Mouse (Mus musculus): ENCODE data around the gene Atp2a3. TPM values are rescaled to one million over a fixed set of nuclear protein-coding genes. Genes with fewer than 3 reads are reported as not detected.

Atp2a3 gene
- total and polyA plus RNA-seq, 2 experiments from 2014 or later = 3.1 to 3.8 TPM

DNA sequence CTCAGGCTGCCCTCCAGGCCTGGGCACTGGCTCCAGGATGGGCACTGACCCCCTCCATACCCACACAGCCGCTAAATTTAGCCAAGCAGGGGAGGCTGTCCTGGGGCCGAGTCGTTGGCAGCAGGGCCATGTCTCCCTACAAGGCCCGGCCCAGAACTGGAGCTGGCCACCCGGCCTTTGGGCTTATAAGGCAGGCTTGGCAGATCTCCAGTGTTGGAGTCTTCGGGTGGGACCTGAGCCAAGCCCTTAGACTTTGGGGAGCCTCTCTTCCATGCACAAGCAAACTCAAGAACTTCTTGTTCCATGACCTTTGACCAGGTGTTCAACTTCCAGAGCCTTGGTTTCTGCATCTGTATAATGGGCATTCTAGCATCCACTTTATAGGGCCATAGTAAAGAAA lies 35.4 kb downstream of the Atp2a3 start:
- no peaks in the 10 kb centered on the region for H3K9me3 ChIP-seq (replicated peaks; ENCODE audit: control insufficient read depth, low read length)
- H3K4me3 ChIP-seq (ENCODE audit: low read depth, low read length) = no peak overlapping the region
- peaks cover 28% of the 10 kb centered on the region for H3K4me1 ChIP-seq (ENCODE audit: control insufficient read depth, insufficient read depth)
- H3K36me3 ChIP-seq (replicated peaks; ENCODE audit: control insufficient read depth, insufficient read depth, low read length) = no peaks in the 10 kb centered on the region
- H3K27ac ChIP-seq (ENCODE audit: low read depth) = no peak overlapping the region
- TF ChIP-seq EP300 (IDR thresholded peaks at IDR 0.05; ENCODE audit: low read depth) = no peak
- no peak for TF ChIP-seq CTCF (IDR thresholded peaks at IDR 0.05; ENCODE audit: low read depth)
- H3K4me2 ChIP-seq (ENCODE audit: low read depth, low read length) = no peak overlapping the region
- H3K27me3 ChIP-seq (ENCODE audit: control insufficient read depth, insufficient read depth, low read length) = no peaks in the 10 kb centered on the region
- H3K9ac ChIP-seq (replicated peaks; ENCODE audit: low read depth, low read length) = no peak overlapping the region
- no peak for ATAC-seq (ENCODE audit: insufficient read depth, low read depth)
- 41% methylated on average over 6 of the region's 6 CpGs for WGBS
- DNase-seq (ENCODE audit: low spot score) = no peak

DNA sequence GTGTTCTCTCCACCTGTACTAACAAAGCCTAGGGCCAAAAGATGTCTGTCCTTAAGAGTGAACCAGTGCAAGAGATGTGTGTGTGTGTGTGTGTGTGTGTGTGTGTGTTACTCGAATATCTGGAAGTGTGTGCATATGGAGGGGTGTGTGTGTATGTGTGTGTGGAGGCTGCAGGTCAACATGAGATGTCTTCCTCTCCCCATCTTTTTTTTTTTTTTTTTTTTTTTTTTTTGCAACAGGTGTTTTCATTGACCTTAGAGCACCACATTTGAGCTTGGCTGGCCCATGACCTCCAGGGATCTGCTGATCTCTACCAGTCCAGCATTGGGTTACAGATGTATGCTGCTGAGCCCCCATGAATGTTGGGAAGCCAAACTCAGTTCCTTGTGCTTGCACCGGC lies 35.8 kb downstream of the Atp2a3 start:
- no peaks in the 10 kb centered on the region for H3K9me3 ChIP-seq (replicated peaks; ENCODE audit: control insufficient read depth, low read length)
- WGBS = 84% methylated on average over 2 of the region's 2 CpGs
- no peak for TF ChIP-seq CTCF (IDR thresholded peaks at IDR 0.05; ENCODE audit: low read depth)
- TF ChIP-seq EP300 (IDR thresholded peaks at IDR 0.05; ENCODE audit: low read depth) = no peak

DNA sequence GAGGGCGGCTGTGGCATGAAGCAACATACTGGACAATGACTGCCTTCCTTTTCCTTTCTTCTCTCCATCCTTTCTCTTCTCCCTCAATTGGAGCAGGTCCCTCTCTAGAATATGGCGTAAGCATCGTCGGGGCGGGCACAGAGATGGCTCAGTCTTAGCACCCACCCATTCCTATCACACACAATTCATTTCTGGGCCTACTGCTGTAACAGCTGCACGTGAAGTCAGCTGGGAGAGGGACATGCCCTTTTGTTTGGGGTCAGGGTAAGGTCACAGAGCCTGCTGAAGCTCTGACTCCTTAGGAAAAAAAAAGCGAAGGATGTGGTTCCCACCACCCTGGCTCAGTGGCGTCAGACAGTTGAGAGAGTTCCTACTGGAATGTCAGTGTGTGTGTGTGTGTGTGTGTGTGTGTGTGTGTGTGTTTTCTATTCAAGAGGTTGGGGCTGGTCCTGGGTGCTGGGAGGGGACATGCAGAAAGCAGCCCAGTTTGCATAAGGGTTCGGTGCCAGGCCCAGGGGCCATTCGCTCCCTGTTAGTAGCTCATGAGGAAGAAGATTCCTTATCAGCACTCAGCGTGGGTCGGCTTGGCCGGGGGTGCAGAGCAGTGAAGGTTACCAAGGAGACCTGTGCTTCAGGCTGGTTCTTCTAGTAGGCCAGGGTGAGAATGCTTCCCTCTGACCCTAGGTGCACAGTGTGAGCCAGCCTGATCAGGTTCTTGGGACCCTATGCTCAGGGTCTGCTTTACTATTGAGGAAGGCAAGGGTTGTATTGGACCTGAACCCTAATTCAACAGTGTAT lies 36.8 kb downstream of the Atp2a3 start:
- no peak for DNase-seq (ENCODE audit: low spot score)
- Histone ChIP-seq H3K27me3 (ENCODE audit: control insufficient read depth, insufficient read depth, low read length) (no peaks in the 10 kb centered on the region), H3K9ac (replicated peaks; ENCODE audit: low read depth, low read length) (no peak overlapping the region), H3K4me3 (ENCODE audit: low read depth, low read length) (no peak overlapping the region), H3K27ac (ENCODE audit: low read depth) (no peak overlapping the region), H3K4me1 (ENCODE audit: control insufficient read depth, insufficient read depth) (peaks cover 28% of the 10 kb centered on the region), H3K9me3 (replicated peaks; ENCODE audit: control insufficient read depth, low read length) (no peaks in the 10 kb centered on the region), H3K36me3 (replicated peaks; ENCODE audit: control insufficient read depth, insufficient read depth, low read length) (no peaks in the 10 kb centered on the region), H3K4me2 (ENCODE audit: low read depth, low read length) (no peak overlapping the region)
- TF ChIP-seq EP300 (IDR thresholded peaks at IDR 0.05; ENCODE audit: low read depth) (no peak), CTCF (IDR thresholded peaks at IDR 0.05; ENCODE audit: low read depth) (no peak)
- 52% methylated on average over 13 of the region's 13 CpGs for WGBS
- no peak for ATAC-seq (ENCODE audit: insufficient read depth, low read depth)

More for the DNA sequence above, 35.8 kb downstream of the Atp2a3 start:
- no peak overlapping the region for H3K9ac ChIP-seq (replicated peaks; ENCODE audit: low read depth, low read length)
- H3K4me1 ChIP-seq (ENCODE audit: control insufficient read depth, insufficient read depth) = peaks cover 28% of the 10 kb centered on the region
- no peak overlapping the region for H3K4me2 ChIP-seq (ENCODE audit: low read depth, low read length)
- H3K4me3 ChIP-seq (ENCODE audit: low read depth, low read length) = no peak overlapping the region
- DNase-seq (ENCODE audit: low spot score) = no peak
- H3K27me3 ChIP-seq (ENCODE audit: control insufficient read depth, insufficient read depth, low read length) = no peaks in the 10 kb centered on the region
- H3K27ac ChIP-seq (ENCODE audit: low read depth) = no peak overlapping the region
- ATAC-seq (ENCODE audit: insufficient read depth, low read depth) = no peak
- no peaks in the 10 kb centered on the region for H3K36me3 ChIP-seq (replicated peaks; ENCODE audit: control insufficient read depth, insufficient read depth, low read length)

DNA sequence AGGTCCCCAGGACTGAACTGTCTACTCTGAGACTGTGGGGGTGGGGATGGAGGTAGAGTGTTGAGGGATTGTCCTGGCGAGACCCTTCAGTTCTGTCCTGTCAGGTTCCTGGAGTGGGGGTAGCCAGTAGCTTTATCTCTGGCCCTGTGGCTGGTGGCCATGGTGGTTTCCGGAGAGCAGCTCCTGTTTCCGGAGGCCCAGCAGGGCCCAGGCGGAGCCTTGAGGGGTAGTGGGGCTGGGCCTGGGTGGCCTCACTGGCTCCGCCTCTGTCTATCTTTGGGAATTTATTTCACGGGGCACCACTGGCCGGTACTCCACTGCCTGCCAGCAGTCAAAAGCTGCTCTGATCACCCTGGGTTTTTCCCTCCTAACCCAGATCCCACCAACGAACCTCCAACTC lies 37.8 kb downstream of the Atp2a3 start, which contains the start of gene P2rx1:
Gene P2rx1 (plus strand): TSS at position 333 of the 400 bp plus-strand sequence.
- no peak for DNase-seq (ENCODE audit: low spot score)

DNA sequence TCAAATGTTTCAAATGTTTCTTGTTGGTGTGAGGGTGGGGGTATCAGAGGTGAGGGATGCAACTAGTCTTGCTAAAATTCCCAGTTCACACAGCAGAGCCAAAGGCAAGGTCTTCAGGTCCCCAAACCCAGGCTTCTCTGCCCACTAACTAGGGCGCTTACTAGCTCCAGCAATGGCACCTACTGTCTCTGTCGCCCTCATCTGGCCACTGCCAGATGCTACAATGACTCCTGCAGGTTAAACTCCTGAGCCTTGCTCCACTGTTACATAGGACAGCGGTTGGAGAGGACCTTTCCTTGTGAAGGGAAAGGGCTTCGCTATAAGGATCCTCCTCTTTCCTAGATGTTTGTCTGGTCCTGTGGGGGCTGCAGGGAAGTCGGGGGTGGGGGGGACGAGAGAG lies 40.1 kb downstream of the Atp2a3 start:
- Histone ChIP-seq H3K9ac (replicated peaks; ENCODE audit: low read depth, low read length) (no peak overlapping the region), H3K4me3 (ENCODE audit: low read depth, low read length) (no peak overlapping the region), H3K4me1 (ENCODE audit: control insufficient read depth, insufficient read depth) (peaks cover 24% of the 10 kb centered on the region), H3K27ac (ENCODE audit: low read depth) (no peak overlapping the region), H3K9me3 (replicated peaks; ENCODE audit: control insufficient read depth, low read length) (no peaks in the 10 kb centered on the region), H3K4me2 (ENCODE audit: low read depth, low read length) (no peak overlapping the region), H3K36me3 (replicated peaks; ENCODE audit: control insufficient read depth, insufficient read depth, low read length) (no peaks in the 10 kb centered on the region), H3K27me3 (ENCODE audit: control insufficient read depth, insufficient read depth, low read length) (no peaks in the 10 kb centered on the region)
- TF ChIP-seq CTCF (IDR thresholded peaks at IDR 0.05; ENCODE audit: low read depth) = peak; percentile 98
- no peak for TF ChIP-seq EP300 (IDR thresholded peaks at IDR 0.05; ENCODE audit: low read depth)
- peak; percentile 50; the same call in 1 of the 2 replicates for ATAC-seq (ENCODE audit: insufficient read depth, low read depth)
- WGBS = 7% methylated on average over 6 of the region's 6 CpGs
- peak; percentile 72 for DNase-seq (ENCODE audit: low spot score)

More for the DNA sequence above, 37.8 kb downstream of the Atp2a3 start, which contains the start of gene P2rx1:
- ATAC-seq (ENCODE audit: insufficient read depth, low read depth) = peak; percentile 55
- no peaks in the 10 kb centered on the region for H3K36me3 ChIP-seq (replicated peaks; ENCODE audit: control insufficient read depth, insufficient read depth, low read length)
- no peak within 1 kb of the TSS for H3K4me2 ChIP-seq (ENCODE audit: low read depth, low read length)
- H3K4me1 ChIP-seq (ENCODE audit: control insufficient read depth, insufficient read depth) = peaks cover 28% of the 10 kb centered on the region
- H3K4me3 ChIP-seq (ENCODE audit: low read depth, low read length) = no peak within 1 kb of the TSS
- TF ChIP-seq CTCF (IDR thresholded peaks at IDR 0.05; ENCODE audit: low read depth) (no peak), EP300 (IDR thresholded peaks at IDR 0.05; ENCODE audit: low read depth) (no peak)
- 30% methylated on average over 8 of the region's 8 CpGs for WGBS
- no peak within 1 kb of the TSS for H3K9ac ChIP-seq (replicated peaks; ENCODE audit: low read depth, low read length)
- no peak within 1 kb of the TSS for H3K27ac ChIP-seq (ENCODE audit: low read depth)
- no peaks in the 10 kb centered on the region for H3K27me3 ChIP-seq (ENCODE audit: control insufficient read depth, insufficient read depth, low read length)
- H3K9me3 ChIP-seq (replicated peaks; ENCODE audit: control insufficient read depth, low read length) = no peaks in the 10 kb centered on the region
